Mouse (Mus musculus): Measurements from ENCODE around the gene Zfp385b.

Zfp385b gene

DNA sequence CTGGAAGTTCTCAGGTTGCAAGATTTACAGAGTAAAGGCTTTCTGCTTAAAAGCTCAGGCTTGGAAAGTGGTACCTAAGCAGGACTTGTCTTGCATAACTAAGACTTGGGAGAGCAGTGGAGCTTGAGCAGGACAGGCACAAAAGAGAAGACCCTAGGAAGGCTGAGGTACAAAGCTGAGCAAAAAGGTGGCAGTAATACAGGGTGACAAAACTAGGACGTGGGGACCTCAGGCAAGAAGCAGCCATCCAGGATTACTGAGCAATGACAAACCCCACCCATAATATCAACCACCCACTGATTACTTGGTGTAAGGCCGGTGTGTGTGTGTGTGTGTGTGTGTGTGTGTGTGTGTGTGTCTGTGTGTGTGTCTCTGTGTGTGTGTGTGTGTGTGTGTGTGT lies 114.0 kb downstream of the Zfp385b start:
- 73% methylated on average over 2 of the region's 2 CpGs for WGBS

GRCm38 (mm10) chr2:77703080-77703479 lies 116.4 kb downstream of the Zfp385b start:
- WGBS: 9% methylated on average over 19 of the region's 19 CpGs

- WGBS: 85% methylated on average over 8 of the region's 8 CpGs
Observed at GRCm38 (mm10) chr2:77691174-77691573, 128.3 kb downstream of the Zfp385b start.

DNA sequence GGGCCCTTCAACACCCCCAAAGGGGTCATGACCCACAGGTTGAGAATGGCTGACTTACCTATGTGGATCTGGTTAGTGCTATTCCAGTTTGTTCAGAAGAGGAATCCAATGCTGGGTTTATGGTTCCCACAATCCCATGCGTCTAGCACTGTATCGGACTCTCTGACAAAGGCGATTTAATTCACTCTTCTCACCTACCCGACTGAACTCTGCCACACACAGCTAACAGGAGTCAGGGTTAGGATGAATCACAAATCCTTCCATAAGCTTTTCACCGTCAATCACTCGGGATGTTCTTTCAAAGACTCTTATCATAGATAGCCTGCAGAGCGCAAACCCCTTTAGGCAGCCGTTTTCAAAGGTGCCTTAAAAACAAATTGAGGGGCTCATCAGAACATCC lies 129.1 kb downstream of the Zfp385b start:
- WGBS: 84% methylated on average over 8 of the region's 8 CpGs

- WGBS: 93% methylated on average over 4 of the region's 4 CpGs
Observed at GRCm38 (mm10) chr2:77688651-77689050, 130.8 kb downstream of the Zfp385b start.

- 38% methylated on average over 3 of the region's 3 CpGs for WGBS
Observed at GRCm38 (mm10) chr2:77684088-77684487, 135.4 kb downstream of the Zfp385b start.

GRCm38 (mm10) chr2:77682205-77682604 lies 137.2 kb downstream of the Zfp385b start:
- 70% methylated on average over 5 of the region's 5 CpGs for WGBS

- 63% methylated on average over 5 of the region's 5 CpGs for WGBS
Observed at GRCm38 (mm10) chr2:77681741-77682140, 137.7 kb downstream of the Zfp385b start.

- 74% methylated on average over 10 of the region's 10 CpGs for WGBS
Observed at GRCm38 (mm10) chr2:77673770-77674169, 145.7 kb downstream of the Zfp385b start.

GRCm38 (mm10) chr2:77672215-77672905 lies 147.1 kb downstream of the Zfp385b start:
- 88% methylated on average over 5 of the region's 5 CpGs for WGBS

DNA sequence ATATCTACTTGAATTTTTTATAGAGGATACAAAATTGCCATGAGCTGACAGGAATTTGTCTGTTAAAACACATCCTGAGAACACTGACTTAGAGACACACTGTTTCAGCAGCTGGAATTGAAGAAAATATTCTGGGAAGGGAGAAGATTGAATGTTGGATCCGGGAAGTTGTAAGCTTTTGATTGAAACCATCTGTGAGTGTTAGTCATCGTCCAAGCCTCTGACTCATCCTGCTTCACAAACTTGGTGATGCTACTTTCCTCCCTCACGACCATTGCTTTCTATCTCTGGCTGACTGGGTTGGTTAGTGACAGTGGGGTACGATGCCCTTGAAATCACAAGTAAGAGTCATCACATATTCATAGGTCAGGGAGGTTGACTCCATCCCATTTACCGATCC lies 157.3 kb downstream of the Zfp385b start:
- 46% methylated on average over 5 of the region's 5 CpGs for WGBS

- 83% methylated on average over 2 of the region's 2 CpGs for WGBS
Observed at GRCm38 (mm10) chr2:77653686-77654085, 165.8 kb downstream of the Zfp385b start.

DNA sequence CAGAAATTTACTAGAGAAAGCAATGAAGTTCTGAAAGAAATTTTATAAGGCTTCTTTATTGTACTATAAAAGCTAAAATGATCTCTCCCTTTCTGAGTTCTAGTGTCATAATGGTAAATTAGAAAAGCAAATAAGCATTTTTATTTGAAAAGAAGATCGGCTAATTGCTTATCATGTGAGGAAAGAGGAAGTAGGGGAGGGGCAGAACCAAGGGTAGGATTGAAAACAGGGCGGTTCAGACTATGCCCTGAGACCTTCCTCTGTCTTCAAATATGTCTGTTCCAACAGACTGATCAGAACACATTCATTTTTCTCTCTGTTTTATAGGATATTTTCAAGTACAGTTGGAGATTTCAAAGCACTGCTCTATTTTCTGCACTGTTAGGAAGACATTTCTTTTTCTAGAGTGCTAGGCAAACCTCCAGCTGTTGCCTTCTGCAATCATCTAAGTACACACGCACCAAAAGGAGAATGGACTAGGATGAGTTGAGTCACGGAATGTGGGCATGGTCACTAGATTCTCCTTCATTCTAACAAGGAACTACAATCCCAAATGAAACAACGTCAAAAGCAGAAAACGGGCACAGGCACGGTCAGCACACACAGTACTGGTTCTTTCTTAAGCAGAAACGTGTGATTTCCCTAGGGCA lies 177.8 kb downstream of the Zfp385b start:
- WGBS: 40% methylated on average over 8 of the region's 8 CpGs

DNA sequence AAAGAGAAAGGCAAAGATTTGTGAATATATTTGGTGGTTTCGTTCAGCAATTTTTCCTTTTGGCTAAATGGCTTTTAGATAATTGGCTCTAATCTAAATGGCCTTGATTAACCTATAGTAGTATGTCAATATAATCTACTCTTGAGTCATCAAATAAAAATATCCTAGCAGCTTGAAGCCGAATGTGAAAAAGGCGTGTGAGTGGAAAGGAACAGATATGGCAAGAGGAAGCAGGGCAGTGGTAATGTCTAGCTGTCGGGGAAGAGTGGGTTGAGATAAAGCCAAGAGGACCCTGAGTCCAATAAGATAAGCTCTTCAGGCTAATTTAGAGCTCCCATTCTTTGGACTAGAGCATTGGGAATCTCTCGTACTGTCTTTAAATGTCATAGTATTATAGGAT lies 179.4 kb downstream of the Zfp385b start:
- WGBS: 55% methylated on average over 5 of the region's 5 CpGs

DNA sequence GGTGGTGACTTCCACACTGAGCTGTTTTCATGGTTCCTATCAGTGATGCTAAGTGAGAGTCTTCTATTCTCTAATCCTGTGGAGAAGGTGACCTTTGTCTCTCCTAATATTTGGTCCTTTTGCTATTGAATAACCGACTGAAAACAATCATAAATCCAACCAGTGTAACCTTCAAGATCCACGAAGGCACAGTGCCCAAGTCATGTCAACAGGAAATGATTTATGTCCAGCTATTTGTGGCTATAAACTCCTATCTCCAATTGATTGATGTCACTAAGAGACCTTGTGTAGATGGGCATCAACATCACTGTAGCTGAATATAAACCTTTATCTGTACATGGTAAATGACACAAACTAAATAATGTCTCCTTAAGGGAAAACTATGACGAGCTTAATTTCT lies 187.8 kb downstream of the Zfp385b start:
- 82% methylated on average over 3 of the region's 3 CpGs for WGBS

GRCm38 (mm10) chr2:77627622-77628231 lies 191.7 kb downstream of the Zfp385b start:
- 93% methylated on average over 3 of the region's 3 CpGs for WGBS

GRCm38 (mm10) chr2:77618686-77619085 lies 200.8 kb downstream of the Zfp385b start:
- 40% methylated on average over 4 of the region's 4 CpGs for WGBS

DNA sequence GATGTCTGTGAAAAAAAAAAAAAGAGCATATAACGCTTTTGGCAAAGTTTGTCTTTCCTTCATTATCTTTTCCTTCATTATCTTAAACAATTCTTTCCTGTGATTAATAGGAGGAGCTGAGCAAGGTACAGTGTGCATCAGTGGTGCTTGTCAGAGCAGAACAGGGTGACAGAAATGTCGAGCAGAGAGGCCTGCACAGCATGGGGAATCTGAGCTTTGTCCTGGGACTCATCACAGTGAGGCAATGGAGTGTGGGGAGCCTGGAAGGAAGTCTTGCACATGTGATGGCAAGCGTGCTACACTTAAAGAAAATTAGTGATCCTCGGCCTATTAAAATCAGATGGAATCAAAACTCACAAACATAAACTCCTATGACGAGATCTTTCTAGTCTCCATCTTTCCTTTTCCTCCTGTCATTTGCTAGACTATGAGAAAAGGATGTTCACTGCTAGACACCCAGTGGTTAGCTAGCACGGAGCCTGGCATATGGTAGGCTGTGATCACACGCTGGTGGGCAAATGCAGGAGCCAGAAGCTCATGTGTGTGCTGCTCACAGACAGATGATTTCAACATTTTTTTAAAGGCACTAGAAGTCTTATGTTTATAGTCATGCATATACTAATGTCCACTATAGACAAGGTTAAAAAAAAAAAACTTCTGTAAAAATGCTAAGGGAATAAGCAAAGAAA lies 209.0 kb downstream of the Zfp385b start:
- 75% methylated on average over 7 of the region's 7 CpGs for WGBS

GRCm38 (mm10) chr2:77609452-77609851 lies 210.0 kb downstream of the Zfp385b start:
- 80% methylated on average over 5 of the region's 5 CpGs for WGBS

DNA sequence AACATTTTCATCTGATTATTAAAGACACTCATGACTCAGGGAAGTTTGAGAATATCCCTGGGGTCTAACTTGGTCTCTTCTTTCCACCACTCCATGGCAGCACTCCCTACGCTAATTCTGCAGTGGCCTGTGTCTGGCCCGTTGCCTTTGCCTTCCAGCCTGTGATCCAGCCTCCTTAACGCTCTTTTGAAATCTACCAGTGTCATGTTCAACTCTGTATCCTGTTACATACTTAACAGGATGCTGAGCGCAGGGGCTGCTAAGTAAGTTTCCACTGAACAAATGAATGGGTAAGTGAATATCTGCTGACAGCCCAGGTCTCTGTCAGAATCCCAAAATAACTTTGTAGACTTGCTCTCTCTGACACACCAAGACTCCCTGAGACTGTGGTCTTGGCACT lies 210.8 kb downstream of the Zfp385b start:
- 75% methylated on average over 4 of the region's 4 CpGs for WGBS

GRCm38 (mm10) chr2:77593461-77593860 lies 226.0 kb downstream of the Zfp385b start:
- 64% methylated on average over 7 of the region's 7 CpGs for WGBS

DNA sequence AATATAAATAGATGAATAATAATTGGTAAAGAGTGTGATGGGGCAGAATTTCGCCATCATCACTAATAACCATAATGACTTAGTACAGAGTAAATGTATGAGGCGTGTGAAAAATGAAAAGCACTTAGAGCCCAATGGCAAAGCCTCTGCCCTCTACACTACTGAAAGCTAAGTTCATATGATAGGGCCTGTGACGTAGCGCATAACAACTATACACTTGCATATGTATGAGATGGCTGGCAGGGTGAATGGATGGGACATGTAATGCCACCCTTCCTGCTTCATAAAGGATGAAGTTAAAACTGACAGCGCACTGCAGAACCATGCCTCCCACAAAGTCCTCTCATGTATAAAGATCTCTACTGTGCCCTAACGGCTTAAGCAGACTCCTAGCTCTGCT lies 226.9 kb downstream of the Zfp385b start:
- WGBS: 82% methylated on average over 6 of the region's 6 CpGs
